Mouse (Mus musculus) CD8-positive naive resting alpha-beta T cell, adult 57 days (primary cell): Measurements from ENCODE around the gene Cited1. TPM values are rescaled to one million over a fixed set of nuclear protein-coding genes. Genes with fewer than 3 reads are reported as not detected.

Experiments used
- total RNA-seq: library from RNA; stranded (reverse); gene quantifications from one replicate; pipeline ENCODE4 v1.2.4, GENCODE M21; 2023

Gene Cited1
- not detected for total RNA-seq

GRCm38 (mm10) chrX:102251937-102252860, at the start of gene Cited1:
Gene Cited1, minus strand, starts transcription at chrX:102252181.

Other genes starting within 250 kb of the Cited1 start
- 1.5 TPM for gene Rtl5, start 180.9 kb downstream of the Cited1 start, total RNA-seq
- gene Pin4, start 132.7 kb downstream of the Cited1 start, total RNA-seq: 18.6 TPM
- 2.3 TPM for gene Ercc6l, start 95.1 kb downstream of the Cited1 start, total RNA-seq
- 4,208 TPM for gene Rps4x, start 62.8 kb downstream of the Cited1 start, total RNA-seq